Mouse (Mus musculus): ENCODE results near the gene Ece1. TPM values are rescaled to one million over a fixed set of nuclear protein-coding genes. Genes with fewer than 3 reads are reported as not detected.
"Not testable (repeated sequence)": the region's sequence is repeated elsewhere in the genome, so short reads cannot be mapped to it uniquely, and the experiment has no call there.

The Ece1 gene
- polyA plus RNA-seq, 1 experiment from 2014 or later, result 9.1 TPM

DNA sequence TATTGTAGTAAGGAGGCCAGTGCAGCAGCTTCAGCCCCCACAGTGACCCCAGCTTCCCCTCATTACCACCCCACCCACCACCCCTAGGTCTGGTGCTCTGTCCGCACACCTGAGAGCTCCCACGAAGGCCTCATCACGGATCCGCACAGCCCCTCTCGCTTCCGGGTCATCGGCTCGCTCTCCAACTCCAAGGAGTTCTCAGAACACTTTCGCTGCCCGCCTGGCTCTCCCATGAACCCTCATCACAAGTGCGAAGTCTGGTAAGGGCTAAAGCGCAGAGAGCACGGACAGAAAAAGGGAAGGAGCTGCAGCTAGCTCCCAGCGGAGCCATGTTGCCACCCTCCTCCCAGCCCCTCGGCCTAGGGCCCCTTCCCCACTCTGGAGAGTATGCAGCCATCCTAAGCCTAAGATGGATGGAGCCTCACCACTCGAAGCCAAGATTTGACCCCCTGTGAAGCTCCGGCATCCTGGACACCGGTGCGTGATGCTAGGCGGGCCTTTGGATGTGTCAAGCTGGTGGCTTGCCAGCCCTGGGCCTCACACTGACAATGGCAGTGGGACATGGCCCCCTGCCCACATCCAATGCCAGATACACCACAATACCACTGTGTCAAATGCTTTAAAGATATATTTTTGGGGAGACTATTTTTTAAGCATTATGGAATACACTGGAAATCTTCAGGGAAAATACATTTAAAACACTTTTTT is 100.8 kb downstream of the Ece1 start:
- Histone ChIP-seq H3K4me1 (ENCODE audit: control insufficient read depth, insufficient read depth, low read length) (0 out of 2 replicates have a peak, but pooled peaks cover 2% of the 10 kb centered on the region), H3K9me3 (replicated peaks; ENCODE audit: control insufficient read depth, low read length) (no peaks in the 10 kb centered on the region), H3K27me3 (replicated peaks; ENCODE audit: control insufficient read depth, insufficient read depth, low read length) (no peaks in the 10 kb centered on the region), H3K27ac (ENCODE audit: low read depth, low read length) (no peak overlapping the region), H3K4me3 (ENCODE audit: low read depth, low read length) (no peak overlapping the region), H3K4me2 (ENCODE audit: low read length) (no peak overlapping the region), H3K9ac (ENCODE audit: low read length) (no peak overlapping the region), H3K36me3 (ENCODE audit: control insufficient read depth, insufficient read depth, low read length) (peaks cover 36% of the 10 kb centered on the region)
- DNase-seq (ENCODE audit: low spot score), result peak; percentile 40
- ATAC-seq, result no peak
- WGBS, result 79% methylated on average over 20 of the region's 20 CpGs

DNA sequence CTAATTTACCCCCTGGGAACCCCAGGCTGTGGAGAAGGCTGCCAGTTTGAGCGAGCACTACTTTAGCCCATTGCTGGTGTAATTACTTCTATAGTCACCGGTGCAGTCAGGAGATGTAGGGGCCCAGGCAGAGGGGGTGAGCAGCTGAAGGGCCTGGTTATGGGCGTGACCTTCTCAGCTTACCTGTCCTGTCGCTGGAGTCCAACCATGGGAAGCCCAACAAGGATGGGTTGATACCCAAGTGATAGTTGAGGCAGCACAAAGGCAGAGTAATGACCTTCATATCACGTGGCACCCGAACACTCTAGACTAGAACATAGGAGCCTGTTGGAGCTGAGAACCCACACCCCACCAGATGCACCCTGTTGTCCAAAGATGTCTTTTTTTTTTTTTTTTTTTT is 101.4 kb downstream of the Ece1 start:
- peaks cover 32% of the 10 kb centered on the region for H3K36me3 ChIP-seq (ENCODE audit: control insufficient read depth, insufficient read depth, low read length)
- H3K9ac ChIP-seq (ENCODE audit: low read length), result no peak overlapping the region
- ATAC-seq, result no peak
- H3K9me3 ChIP-seq (replicated peaks; ENCODE audit: control insufficient read depth, low read length), result no peaks in the 10 kb centered on the region
- H3K4me1 ChIP-seq (ENCODE audit: control insufficient read depth, insufficient read depth, low read length), result 0 out of 2 replicates have a peak, but pooled peaks cover 2% of the 10 kb centered on the region
- H3K27me3 ChIP-seq (replicated peaks; ENCODE audit: control insufficient read depth, insufficient read depth, low read length), result no peaks in the 10 kb centered on the region
- no peak overlapping the region for H3K27ac ChIP-seq (ENCODE audit: low read depth, low read length)
- no peak overlapping the region for H3K4me2 ChIP-seq (ENCODE audit: low read length)
- DNase-seq (ENCODE audit: low spot score), result peak; percentile 35
- WGBS, result 75% methylated on average over 6 of the region's 6 CpGs
- no peak overlapping the region for H3K4me3 ChIP-seq (ENCODE audit: low read depth, low read length)

DNA sequence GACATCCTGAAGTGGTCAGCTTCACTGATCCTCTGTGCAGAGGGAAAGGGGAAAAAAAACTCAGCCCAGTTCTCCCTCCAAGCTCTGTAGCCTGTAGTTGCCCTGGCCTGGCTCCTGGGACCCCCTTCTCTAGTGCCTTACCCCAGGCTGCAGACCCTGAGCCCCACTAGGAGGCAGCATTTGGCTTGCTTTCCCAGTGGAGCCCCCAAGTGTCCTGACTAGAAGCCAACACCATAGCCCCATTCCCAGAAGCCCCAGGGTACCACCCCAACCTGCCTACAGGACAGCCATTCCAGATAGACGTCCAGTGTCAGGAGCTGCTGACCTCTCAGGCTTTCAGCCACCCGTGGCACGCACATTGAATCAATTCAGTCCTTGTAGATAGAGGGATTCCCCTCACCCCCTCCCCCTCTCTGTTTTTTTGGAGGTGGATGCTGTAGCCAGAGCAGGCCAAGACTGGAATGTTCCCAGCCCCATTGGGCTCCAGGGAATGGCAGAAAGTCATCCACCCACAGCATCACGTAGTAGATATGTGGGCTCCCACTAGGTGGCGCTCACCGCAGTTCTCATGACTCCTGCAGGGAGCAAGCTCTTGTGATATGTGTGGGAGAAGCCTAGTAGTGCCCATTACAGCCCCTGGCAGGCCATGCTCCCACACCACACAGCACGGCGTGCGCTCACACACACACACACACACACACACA is 102.0 kb downstream of the Ece1 start:
- ATAC-seq, result peak; percentile 54; the same call in 1 of the 2 replicates
- Histone ChIP-seq H3K27me3 (replicated peaks; ENCODE audit: control insufficient read depth, insufficient read depth, low read length) (no peaks in the 10 kb centered on the region), H3K27ac (ENCODE audit: low read depth, low read length) (no peak overlapping the region), H3K4me2 (ENCODE audit: low read length) (no peak overlapping the region), H3K9me3 (replicated peaks; ENCODE audit: control insufficient read depth, low read length) (no peaks in the 10 kb centered on the region), H3K9ac (ENCODE audit: low read length) (no peak overlapping the region), H3K4me1 (ENCODE audit: control insufficient read depth, insufficient read depth, low read length) (0 out of 2 replicates have a peak, but pooled peaks cover 2% of the 10 kb centered on the region), H3K36me3 (ENCODE audit: control insufficient read depth, insufficient read depth, low read length) (peaks cover 27% of the 10 kb centered on the region), H3K4me3 (ENCODE audit: low read depth, low read length) (no peak overlapping the region)
- WGBS, result 63% methylated on average over 9 of the region's 9 CpGs
- DNase-seq (ENCODE audit: low spot score), result peak; percentile 82

DNA sequence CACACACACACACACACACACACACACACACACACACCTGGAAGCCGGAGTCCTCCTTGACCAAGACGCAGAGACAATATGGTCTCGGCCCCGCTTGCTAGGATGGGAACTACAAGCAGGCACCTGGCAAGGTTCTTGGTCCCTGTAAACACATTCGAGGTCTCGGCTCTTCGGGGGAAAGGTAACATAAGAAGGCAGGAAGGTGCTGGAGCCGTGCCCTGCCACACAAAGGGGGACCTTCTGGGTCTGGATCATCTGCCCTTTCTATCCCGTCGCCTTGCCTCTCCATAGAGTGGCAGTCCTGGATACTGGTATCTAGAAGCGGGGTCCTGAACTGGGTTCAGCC is 102.5 kb downstream of the Ece1 start:
- Histone ChIP-seq H3K4me2 (ENCODE audit: low read length) (no peak overlapping the region), H3K27me3 (replicated peaks; ENCODE audit: control insufficient read depth, insufficient read depth, low read length) (no peaks in the 10 kb centered on the region), H3K9me3 (replicated peaks; ENCODE audit: control insufficient read depth, low read length) (no peaks in the 10 kb centered on the region), H3K27ac (ENCODE audit: low read depth, low read length) (no peak overlapping the region), H3K9ac (ENCODE audit: low read length) (no peak overlapping the region), H3K4me1 (ENCODE audit: control insufficient read depth, insufficient read depth, low read length) (0 out of 2 replicates have a peak, but pooled peaks cover 2% of the 10 kb centered on the region), H3K4me3 (ENCODE audit: low read depth, low read length) (no peak overlapping the region), H3K36me3 (ENCODE audit: control insufficient read depth, insufficient read depth, low read length) (peaks cover 22% of the 10 kb centered on the region)
- ATAC-seq (no peak), DNase-seq (ENCODE audit: low spot score) (no peak)
- WGBS, result 93% methylated on average over 11 of the region's 11 CpGs

DNA sequence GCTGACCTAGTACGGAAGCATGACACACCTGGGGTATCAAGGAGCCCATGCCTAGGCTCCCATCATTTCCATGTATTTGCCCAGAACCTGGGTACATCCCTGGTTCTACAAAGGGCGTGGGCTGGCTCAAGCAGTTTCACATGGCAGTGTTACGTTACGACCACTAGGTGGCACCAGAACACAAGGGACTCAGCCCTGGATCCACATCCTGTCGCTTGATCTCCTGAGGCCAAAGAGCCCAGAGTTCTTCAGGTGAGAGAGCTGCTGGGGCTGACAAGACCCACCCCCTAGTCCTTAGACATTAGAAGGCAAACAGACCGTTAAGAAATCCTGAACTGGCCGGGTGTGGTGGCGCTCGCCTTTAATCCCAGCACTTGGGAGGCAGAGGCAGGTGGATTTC is 106.2 kb downstream of the Ece1 start:
- H3K9me3 ChIP-seq (replicated peaks; ENCODE audit: control insufficient read depth, low read length), result no peaks in the 10 kb centered on the region
- H3K9ac ChIP-seq (ENCODE audit: low read length), result no peak overlapping the region
- no peak overlapping the region for H3K27ac ChIP-seq (ENCODE audit: low read depth, low read length)
- no peaks in the 10 kb centered on the region for H3K27me3 ChIP-seq (replicated peaks; ENCODE audit: control insufficient read depth, insufficient read depth, low read length)
- no peaks in the 10 kb centered on the region for H3K4me1 ChIP-seq (ENCODE audit: control insufficient read depth, insufficient read depth, low read length)
- H3K4me2 ChIP-seq (ENCODE audit: low read length), result no peak overlapping the region
- H3K36me3 ChIP-seq (ENCODE audit: control insufficient read depth, insufficient read depth, low read length), result no peaks in the 10 kb centered on the region
- ATAC-seq, result peak; percentile 54
- DNase-seq (ENCODE audit: low spot score), result peak; percentile 93
- H3K4me3 ChIP-seq (ENCODE audit: low read depth, low read length), result no peak overlapping the region
- 6% methylated on average over 9 of the region's 9 CpGs for WGBS

DNA sequence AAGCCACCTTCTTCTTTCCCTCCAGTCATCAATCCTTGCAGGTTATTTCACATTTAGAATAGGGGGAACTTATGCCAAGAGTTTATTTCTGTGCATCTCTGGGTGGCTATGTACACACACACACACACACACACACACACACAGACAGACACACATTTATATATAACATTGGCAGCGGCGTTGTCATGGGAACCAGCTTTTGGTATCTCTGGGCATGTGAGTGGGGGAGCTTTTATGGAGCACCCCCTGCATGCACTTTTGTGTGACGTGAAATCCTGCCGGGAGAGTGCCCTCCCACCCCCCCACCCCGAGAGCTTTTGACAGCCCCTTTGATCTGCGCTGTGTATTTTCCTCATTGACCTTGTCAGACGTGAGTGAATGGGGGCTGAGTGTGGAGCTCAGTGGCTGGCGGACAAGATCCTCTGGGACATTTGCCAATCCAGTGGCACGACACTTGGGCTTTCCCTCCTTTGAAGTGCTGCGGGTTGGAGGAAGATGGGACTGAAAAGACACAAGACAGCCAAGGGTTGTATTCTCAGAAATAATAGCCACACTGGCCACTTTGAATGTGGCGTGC is 108.7 kb downstream of the Ece1 start:
- not testable (repeated sequence) for H3K4me3 ChIP-seq (ENCODE audit: low read depth, low read length)

DNA sequence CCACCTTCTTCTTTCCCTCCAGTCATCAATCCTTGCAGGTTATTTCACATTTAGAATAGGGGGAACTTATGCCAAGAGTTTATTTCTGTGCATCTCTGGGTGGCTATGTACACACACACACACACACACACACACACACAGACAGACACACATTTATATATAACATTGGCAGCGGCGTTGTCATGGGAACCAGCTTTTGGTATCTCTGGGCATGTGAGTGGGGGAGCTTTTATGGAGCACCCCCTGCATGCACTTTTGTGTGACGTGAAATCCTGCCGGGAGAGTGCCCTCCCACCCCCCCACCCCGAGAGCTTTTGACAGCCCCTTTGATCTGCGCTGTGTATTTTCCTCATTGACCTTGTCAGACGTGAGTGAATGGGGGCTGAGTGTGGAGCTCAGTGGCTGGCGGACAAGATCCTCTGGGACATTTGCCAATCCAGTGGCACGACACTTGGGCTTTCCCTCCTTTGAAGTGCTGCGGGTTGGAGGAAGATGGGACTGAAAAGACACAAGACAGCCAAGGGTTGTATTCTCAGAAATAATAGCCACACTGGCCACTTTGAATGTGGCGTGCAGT is 112.9 kb downstream of the Ece1 start:
- not testable (repeated sequence) for H3K4me3 ChIP-seq (ENCODE audit: low read depth, low read length); H3K4me2 ChIP-seq (ENCODE audit: low read length); H3K4me1 ChIP-seq (ENCODE audit: control insufficient read depth, insufficient read depth, low read length); H3K27ac ChIP-seq (ENCODE audit: low read depth, low read length); H3K27me3 ChIP-seq (replicated peaks; ENCODE audit: control insufficient read depth, insufficient read depth, low read length); H3K36me3 ChIP-seq (ENCODE audit: control insufficient read depth, insufficient read depth, low read length); H3K9me3 ChIP-seq (replicated peaks; ENCODE audit: control insufficient read depth, low read length); DNase-seq (ENCODE audit: low spot score); H3K9ac ChIP-seq (ENCODE audit: low read length)
- peak; percentile 57 for ATAC-seq
- WGBS, result no CpG with 5 or more reads among the region's 11 CpGs

More for the DNA sequence above, 108.7 kb downstream of the Ece1 start:
- DNase-seq (ENCODE audit: low spot score); H3K9me3 ChIP-seq (replicated peaks; ENCODE audit: control insufficient read depth, low read length); H3K36me3 ChIP-seq (ENCODE audit: control insufficient read depth, insufficient read depth, low read length); H3K4me2 ChIP-seq (ENCODE audit: low read length); H3K4me1 ChIP-seq (ENCODE audit: control insufficient read depth, insufficient read depth, low read length); H3K27me3 ChIP-seq (replicated peaks; ENCODE audit: control insufficient read depth, insufficient read depth, low read length); H3K27ac ChIP-seq (ENCODE audit: low read depth, low read length); H3K9ac ChIP-seq (ENCODE audit: low read length): not testable (repeated sequence)
- ATAC-seq, result peak; percentile 65
- no CpG with 5 or more reads among the region's 11 CpGs for WGBS

DNA sequence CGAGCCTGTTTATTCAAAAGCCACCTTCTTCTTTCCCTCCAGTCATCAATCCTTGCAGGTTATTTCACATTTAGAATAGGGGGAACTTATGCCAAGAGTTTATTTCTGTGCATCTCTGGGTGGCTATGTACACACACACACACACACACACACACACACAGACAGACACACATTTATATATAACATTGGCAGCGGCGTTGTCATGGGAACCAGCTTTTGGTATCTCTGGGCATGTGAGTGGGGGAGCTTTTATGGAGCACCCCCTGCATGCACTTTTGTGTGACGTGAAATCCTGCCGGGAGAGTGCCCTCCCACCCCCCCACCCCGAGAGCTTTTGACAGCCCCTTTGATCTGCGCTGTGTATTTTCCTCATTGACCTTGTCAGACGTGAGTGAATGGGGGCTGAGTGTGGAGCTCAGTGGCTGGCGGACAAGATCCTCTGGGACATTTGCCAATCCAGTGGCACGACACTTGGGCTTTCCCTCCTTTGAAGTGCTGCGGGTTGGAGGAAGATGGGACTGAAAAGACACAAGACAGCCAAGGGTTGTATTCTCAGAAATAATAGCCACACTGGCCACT is 117.1 kb downstream of the Ece1 start:
- H3K4me1 ChIP-seq (ENCODE audit: control insufficient read depth, insufficient read depth, low read length); H3K9me3 ChIP-seq (replicated peaks; ENCODE audit: control insufficient read depth, low read length); H3K4me3 ChIP-seq (ENCODE audit: low read depth, low read length); H3K9ac ChIP-seq (ENCODE audit: low read length); H3K27ac ChIP-seq (ENCODE audit: low read depth, low read length); H3K4me2 ChIP-seq (ENCODE audit: low read length); H3K36me3 ChIP-seq (ENCODE audit: control insufficient read depth, insufficient read depth, low read length); DNase-seq (ENCODE audit: low spot score); H3K27me3 ChIP-seq (replicated peaks; ENCODE audit: control insufficient read depth, insufficient read depth, low read length): not testable (repeated sequence)
- peak; percentile 70 for ATAC-seq
- no CpG with 5 or more reads among the region's 11 CpGs for WGBS

Measured in forebrain, embryonic 14.5 days (tissue).